Mouse (Mus musculus) CH12.LX (cell line): ENCODE measurements around the gene Leng9. TPM values are rescaled to one million over a fixed set of nuclear protein-coding genes. Genes with fewer than 3 reads are reported as not detected.

Source experiments
- DNase-seq: peaks from one replicate; pipeline ENCODE4 v3.0.0-alpha.2; 2013; ENCODE audit errors: extremely low read depth
- H3K27ac ChIP-seq: 2 replicates; pipeline ENCODE4 v1.5.1; 2012; ENCODE audit warnings: low read depth, mild to moderate bottlenecking, control low read depth, moderate library complexity; ENCODE audit not compliant: insufficient read depth
- H3K27me3 ChIP-seq: replicated peaks from 2 replicates; pipeline ENCODE3; 2012; ENCODE audit warnings: inconsistent platforms
- H3K36me3 ChIP-seq, 2 experiments: replicated peaks in 1 of 2; 2 replicates each; pipeline versions ENCODE3 to v1.6.1; 2012; ENCODE audit warnings: inconsistent platforms in 1 of 2, low read length in 1 of 2, mild to moderate bottlenecking in 1 of 2, mixed read lengths in 1 of 2, moderate library complexity in 1 of 2; ENCODE audit not compliant: control insufficient read depth in 1 of 2, insufficient read depth in 1 of 2
- H3K4me1 ChIP-seq, 2 experiments: 2 replicates each; pipeline ENCODE4 v1.6.1; 2012; ENCODE audit warnings: inconsistent platforms in 1 of 2, moderate library complexity in 1 of 2; ENCODE audit not compliant: insufficient read depth in 2 of 2, control insufficient read depth in 1 of 2
- H3K4me2 ChIP-seq: 2 replicates; pipeline ENCODE4 v1.6.1; 2012; ENCODE audit warnings: low read depth, mild to moderate bottlenecking, control low read depth; ENCODE audit not compliant: poor library complexity, insufficient read depth, severe bottlenecking
- H3K4me3 ChIP-seq, 3 experiments: fragments of 150-350 bp in 1 of 3; sonication (generic) in 1 of 3; replicated peaks in 1 of 3; 2 replicates each; pipeline versions ENCODE3 to v1.5.1; 2011 to 2012; ENCODE audit warnings: low read depth in 2 of 3, low read length in 2 of 3, mild to moderate bottlenecking in 2 of 3, moderate library complexity in 2 of 3, control low read depth in 1 of 3, improper control_type of control experiment in 1 of 3, inconsistent platforms in 1 of 3, mixed read lengths in 1 of 3; ENCODE audit not compliant: poor library complexity in 1 of 3
- H3K79me2 ChIP-seq: replicated peaks from 2 replicates; pipeline ENCODE4 v1.6.1; 2012; ENCODE audit warnings: mild to moderate bottlenecking, moderate library complexity; ENCODE audit not compliant: control insufficient read depth, poor library complexity, insufficient read depth, severe bottlenecking; ENCODE audit errors: extremely low read depth
- H3K9ac ChIP-seq: 2 replicates; pipeline ENCODE4 v1.6.1; 2012; ENCODE audit warnings: low read depth, mild to moderate bottlenecking, control low read depth, moderate library complexity; ENCODE audit not compliant: insufficient read depth
- H3K9me3 ChIP-seq: replicated peaks from 2 replicates; pipeline ENCODE3; 2012; ENCODE audit warnings: low read length, inconsistent platforms, mixed read lengths
- BHLHE40 ChIP-seq: IDR thresholded peaks from 2 replicates; pipeline ENCODE4 v1.6.1; 2011; ENCODE audit warnings: mild to moderate bottlenecking, low read depth, low read length, improper control_type of control experiment
- CHD1 ChIP-seq: IDR thresholded peaks from 2 replicates; pipeline ENCODE4 v1.6.1; 2012; ENCODE audit warnings: low read depth, low read length, improper control_type of control experiment, inconsistent platforms
- CTCF ChIP-seq, 2 experiments: IDR thresholded peaks in 1 of 2; conservative IDR thresholded peaks in 1 of 2; 2 replicates each; pipeline ENCODE4 v1.5.1; 2011 to 2012; ENCODE audit warnings: low read depth in 2 of 2, low read length in 2 of 2, improper control_type of control experiment in 1 of 2, inconsistent platforms in 1 of 2, mild to moderate bottlenecking in 1 of 2, moderate library complexity in 1 of 2
- E2F4 ChIP-seq: IDR thresholded peaks from 2 replicates; pipeline ENCODE4 v1.6.1; 2011; ENCODE audit warnings: low read depth, low read length, improper control_type of control experiment; ENCODE audit not compliant: insufficient replicate concordance
- ELF1 ChIP-seq: IDR thresholded peaks from 2 replicates; pipeline ENCODE4 v1.6.1; 2014; ENCODE audit warnings: low read depth, mild to moderate bottlenecking, inconsistent platforms, low read length, improper control_type of control experiment
- EP300 ChIP-seq: IDR thresholded peaks from 2 replicates; pipeline ENCODE4 v1.6.1; 2011; ENCODE audit warnings: low read length, improper control_type of control experiment
- ETS1 ChIP-seq: conservative IDR thresholded peaks from 2 replicates; pipeline ENCODE4 v1.6.1; 2012; ENCODE audit warnings: low read depth, mild to moderate bottlenecking, inconsistent platforms, low read length, improper control_type of control experiment, moderate library complexity
- HCFC1 ChIP-seq: IDR thresholded peaks from 2 replicates; pipeline ENCODE4 v1.6.1; 2012; ENCODE audit warnings: low read depth, mild to moderate bottlenecking, inconsistent platforms, low read length, improper control_type of control experiment
- JUN ChIP-seq: IDR thresholded peaks from 2 replicates; pipeline ENCODE4 v1.6.1; 2011; ENCODE audit warnings: low read depth, mild to moderate bottlenecking, low read length, improper control_type of control experiment, moderate library complexity; ENCODE audit not compliant: insufficient read depth
- MAFK ChIP-seq: IDR thresholded peaks from 2 replicates; pipeline ENCODE4 v1.6.1; 2011; ENCODE audit warnings: low read length, improper control_type of control experiment; ENCODE audit not compliant: insufficient replicate concordance
- MAX ChIP-seq: IDR thresholded peaks from 2 replicates; pipeline ENCODE4 v1.6.1; 2011; ENCODE audit warnings: low read length, improper control_type of control experiment
- MAZ ChIP-seq: IDR thresholded peaks from 2 replicates; pipeline ENCODE4 v1.6.1; 2012; ENCODE audit warnings: low read depth, mild to moderate bottlenecking, inconsistent platforms, low read length, improper control_type of control experiment, moderate library complexity
- MXI1 ChIP-seq: IDR thresholded peaks from 2 replicates; pipeline ENCODE4 v1.6.1; 2011; ENCODE audit warnings: mild to moderate bottlenecking, low read depth, low read length, improper control_type of control experiment
- MYC ChIP-seq: IDR thresholded peaks from 2 replicates; pipeline ENCODE4 v1.6.1; 2011; ENCODE audit warnings: low read depth, mild to moderate bottlenecking, improper control_type of control experiment, low read length
- NELFE ChIP-seq: IDR thresholded peaks from 2 replicates; pipeline ENCODE4 v1.6.1; 2011; ENCODE audit warnings: low read depth, low read length, improper control_type of control experiment
- PAX5 ChIP-seq: IDR thresholded peaks from 2 replicates; pipeline ENCODE4 v1.6.1; 2012; ENCODE audit warnings: low read length, inconsistent platforms, mixed read lengths
- POLR2AphosphoS2 ChIP-seq: IDR thresholded peaks from 2 replicates; pipeline ENCODE4 v1.6.1; 2011; ENCODE audit warnings: low read depth, low read length, improper control_type of control experiment
- RAD21 ChIP-seq: IDR thresholded peaks from 2 replicates; pipeline ENCODE4 v1.6.1; 2011; ENCODE audit warnings: low read depth, mild to moderate bottlenecking, low read length, improper control_type of control experiment, moderate library complexity
- RCOR1 ChIP-seq: conservative IDR thresholded peaks from 2 replicates; pipeline ENCODE4 v1.6.1; 2012; ENCODE audit warnings: low read depth, mild to moderate bottlenecking, inconsistent platforms, low read length, improper control_type of control experiment
- SIN3A ChIP-seq: IDR thresholded peaks from 2 replicates; pipeline ENCODE4 v1.6.1; 2012; ENCODE audit warnings: low read length, improper control_type of control experiment, inconsistent platforms
- SMC3 ChIP-seq: IDR thresholded peaks from 2 replicates; pipeline ENCODE4 v1.6.1; 2011; ENCODE audit warnings: low read depth, low read length, improper control_type of control experiment
- TBP ChIP-seq: conservative IDR thresholded peaks from 2 replicates; pipeline ENCODE4 v1.6.1; 2011; ENCODE audit warnings: low read depth, low read length, improper control_type of control experiment
- TCF12 ChIP-seq: IDR thresholded peaks from 2 replicates; pipeline ENCODE4 v1.6.1; 2014; ENCODE audit warnings: low read depth, mild to moderate bottlenecking, inconsistent platforms, low read length, improper control_type of control experiment
- UBTF ChIP-seq: IDR thresholded peaks from 2 replicates; pipeline ENCODE4 v1.6.1; 2012; ENCODE audit warnings: low read depth, mild to moderate bottlenecking, inconsistent platforms, low read length, improper control_type of control experiment, moderate library complexity
- USF1 ChIP-seq: IDR thresholded peaks from 2 replicates; pipeline ENCODE4 v1.6.1; 2014; ENCODE audit warnings: low read depth, mild to moderate bottlenecking, inconsistent platforms, low read length, improper control_type of control experiment
- USF2 ChIP-seq: conservative IDR thresholded peaks from 2 replicates; pipeline ENCODE4 v1.6.1; 2011; ENCODE audit warnings: low read depth, low read length, improper control_type of control experiment
- ZKSCAN1 ChIP-seq: IDR thresholded peaks from 2 replicates; pipeline ENCODE4 v1.6.1; 2012; ENCODE audit warnings: low read depth, inconsistent platforms, low read length, improper control_type of control experiment, borderline replicate concordance
- ZNF384 ChIP-seq: IDR thresholded peaks from 2 replicates; pipeline ENCODE4 v1.6.1; 2012; ENCODE audit warnings: low read depth, low read length, improper control_type of control experiment, inconsistent platforms
- dilution Hi-C: fragments of 300-500 bp; cut with MboI; formaldehyde crosslinking; loops from 2 replicates; pipeline ENCODE4 v1.14.3; 2020; ENCODE audit warnings: low sequenced_read_pairs; ENCODE audit not compliant: extremely low pct_unique_long_range_greater_than_20kb, extremely low pct_ligation_motif_present
- in situ Hi-C: fragments of 300-500 bp; cut with MboI; formaldehyde crosslinking; loops from 3 replicates; pipeline ENCODE4 v1.14.3; 2019; ENCODE audit warnings: low sequenced_read_pairs, low pct_ligation_motif_present, low pct_unique_long_range_greater_than_20kb, mixed read lengths
- polyA plus RNA-seq: library from polyadenylated mRNA; unstranded; fragments of >175 nt; gene quantifications from 2 replicates; pipeline ENCODE4 v1.2.1, GENCODE M21; 2012; ENCODE audit warnings: low read depth; ENCODE audit not compliant: insufficient read length
- total RNA-seq, 2 experiments: library from RNA; depleted of rRNA; stranded (reverse); fragments of 300-350 nt in 1 of 2; fragments of >200 nt in 1 of 2; gene quantifications; 2 replicates each; pipeline ENCODE4 v1.2.3; 2012 to 2014

Gene Leng9
- total and polyA plus RNA-seq, 3 experiments: 1.1 to 1.2 (median 1.2) TPM

GRCm38 (mm10) chr7:4111766-4112165 lies 38.4 kb downstream of the Leng9 start:
- Histone ChIP-seq H3K4me1 (no peaks in the 10 kb centered on the region), H3K36me3 (no peaks in the 10 kb centered on the region), H3K9ac (no peak overlapping the region), H3K4me2 (no peak overlapping the region), H3K4me3 (no peak overlapping the region), H3K79me2 (no peaks in the 10 kb centered on the region), H3K9me3 (no peaks in the 10 kb centered on the region), H3K27me3 (no peaks in the 10 kb centered on the region), H3K27ac (no peak overlapping the region)
- in situ Hi-C loops (no loop called here), dilution Hi-C loops (no loop called here)
- TF ChIP-seq RCOR1 (no peak), USF2 (no peak), TCF12 (no peak), MYC (no peak), NELFE (no peak), CHD1 (no peak), ETS1 (no peak), HCFC1 (no peak), ZKSCAN1 (no peak), USF1 (no peak), TBP (no peak), MXI1 (no peak), JUN (no peak), ZNF384 (no peak), SMC3 (no peak), EP300 (no peak)
- no peak for DNase-seq

GRCm38 (mm10) chr7:4103411-4103810 lies 46.8 kb downstream of the Leng9 start:
- dilution Hi-C loops: no loop called here
- Histone ChIP-seq H3K4me1 (peaks cover 0 to 7% of the 10 kb centered on the region in 2 experiments; a peak in 2 of 4 replicates), H3K79me2 (no peaks in the 10 kb centered on the region), H3K4me2 (no peak overlapping the region), H3K27me3 (peaks cover 1% of the 10 kb centered on the region), H3K9me3 (no peaks in the 10 kb centered on the region), H3K4me3 (no peak overlapping the region), H3K36me3 (no peaks in the 10 kb centered on the region), H3K9ac (no peak overlapping the region), H3K27ac (no peak overlapping the region)
- in situ Hi-C loops: no loop called here
- peak; percentile 58 for DNase-seq
- TF ChIP-seq ZNF384 (peak; percentile 97), CTCF (conservative IDR thresholded peaks at IDR 0.05 in 1 of 2, IDR thresholded peaks at IDR 0.05 in 1 of 2; ENCODE audit: low read depth in 2 of 2, low read length in 2 of 2) (peak; percentile 68 to 77), MAZ (no peak), USF2 (no peak), NELFE (no peak), ELF1 (no peak), HCFC1 (no peak), POLR2AphosphoS2 (no peak), MAFK (no peak), MAX (no peak), SMC3 (peak; percentile 45; the same call in 1 of the 2 replicates), ETS1 (no peak), RAD21 (peak; percentile 35), PAX5 (no peak), E2F4 (no peak), SIN3A (no peak), UBTF (no peak), BHLHE40 (no peak), RCOR1 (no peak)
